Mouse (Mus musculus) liver, embryonic 15.5 days (tissue): ENCODE measurements around the gene Spns2. TPM values are rescaled to one million over a fixed set of nuclear protein-coding genes. Genes with fewer than 3 reads are reported as not detected.
A peak's percentile ranks its signal among the peaks of the same experiment; 100 is the strongest.
"Not testable (repeated sequence)": the region's sequence is repeated elsewhere in the genome, so short reads cannot be mapped to it uniquely, and the experiment has no call there.

ENCODE experiments used
- ATAC-seq: fragments of 200-750 bp; cut with Nextera tagmentation; 2 replicates; pipeline ENCODE4 v1.8.0; 2017; ENCODE audit warnings: moderate number of reproducible peaks, mild to moderate bottlenecking, moderate library complexity; ENCODE audit not compliant: insufficient read depth
- H3K27ac ChIP-seq: fragments of 300-500 bp; sonication (generic); replicated peaks from 2 replicates; pipeline ENCODE4 v1.5.1; 2015; ENCODE audit warnings: mild to moderate bottlenecking, inconsistent platforms
- H3K27me3 ChIP-seq: fragments of 300-500 bp; sonication (generic); 2 replicates; pipeline ENCODE4 v1.6.1; 2015; ENCODE audit warnings: mild to moderate bottlenecking, inconsistent platforms
- H3K36me3 ChIP-seq: fragments of 300-500 bp; sonication (generic); replicated peaks from 2 replicates; pipeline ENCODE4 v1.6.1; 2015; ENCODE audit warnings: moderate library complexity, mild to moderate bottlenecking, inconsistent platforms
- H3K4me1 ChIP-seq: fragments of 300-500 bp; sonication (generic); replicated peaks from 2 replicates; pipeline ENCODE4 v1.6.1; 2015; ENCODE audit warnings: inconsistent platforms
- H3K4me2 ChIP-seq: fragments of 300-500 bp; sonication (generic); 2 replicates; pipeline ENCODE4 v1.6.1; 2015; ENCODE audit warnings: moderate library complexity, mild to moderate bottlenecking, inconsistent platforms
- H3K4me3 ChIP-seq: fragments of 300-500 bp; sonication (generic); replicated peaks from 2 replicates; pipeline ENCODE4 v1.5.1; 2015; ENCODE audit warnings: mild to moderate bottlenecking, inconsistent platforms
- H3K9ac ChIP-seq: fragments of 300-500 bp; sonication (generic); 2 replicates; pipeline ENCODE4 v1.6.1; 2015; ENCODE audit warnings: moderate library complexity, mild to moderate bottlenecking, inconsistent platforms
- H3K9me3 ChIP-seq: fragments of 300-500 bp; sonication (generic); replicated peaks from 2 replicates; pipeline ENCODE4 v1.6.1; 2016; ENCODE audit warnings: inconsistent platforms
- WGBS: fragments of 180-500 bp; shearing (Covaris S2); methylation state at CpG from one replicate; pipeline ENCODE4 v1.1.7; 2015; ENCODE audit warnings: mixed read lengths; ENCODE audit not compliant: insufficient replicate concordance; 5-methylcytosine and 5-hydroxymethylcytosine counted together
- polyA plus RNA-seq: library from polyadenylated mRNA; unstranded; fragments of >200 nt; fragmentation: Nextera tagmentation; extraction: Ambion mirVana; gene quantifications from 2 replicates; pipeline ENCODE4 v1.2.1, GENCODE M21; 2015

The Spns2 gene
- polyA plus RNA-seq, 1 experiment from 2014 or later: 4.1 TPM

DNA sequence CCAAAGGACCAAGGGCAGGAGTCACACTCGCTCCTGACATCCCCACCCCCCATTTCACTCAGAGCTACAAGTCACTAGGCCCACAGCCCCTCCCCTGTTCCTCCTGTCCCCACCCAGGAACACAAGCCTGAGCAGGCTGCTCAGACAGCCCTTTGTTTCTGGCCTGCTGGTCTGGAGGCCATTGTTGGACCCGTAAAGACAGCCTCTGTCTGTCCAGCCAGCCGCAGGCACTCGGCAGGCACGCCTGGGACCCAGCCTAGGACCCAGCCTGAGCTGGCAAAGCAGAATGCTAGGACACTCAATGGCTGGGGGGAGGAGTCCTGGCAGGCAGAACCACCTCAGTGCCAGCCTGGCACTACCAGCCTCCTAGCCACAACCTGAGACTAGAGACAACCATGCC, 34.0 kb downstream of the Spns2 start:
- no peak overlapping the region for H3K27ac ChIP-seq
- no peak overlapping the region for H3K4me2 ChIP-seq
- H3K9ac ChIP-seq: no peak overlapping the region
- H3K4me3 ChIP-seq: no peak overlapping the region
- peaks cover 25% of the 10 kb centered on the region for H3K36me3 ChIP-seq
- H3K9me3 ChIP-seq: no peaks in the 10 kb centered on the region
- WGBS: 64% methylated on average over 5 of the region's 5 CpGs
- H3K4me1 ChIP-seq: peaks cover 44% of the 10 kb centered on the region
- no peaks in the 10 kb centered on the region for H3K27me3 ChIP-seq
- ATAC-seq: no peak

DNA sequence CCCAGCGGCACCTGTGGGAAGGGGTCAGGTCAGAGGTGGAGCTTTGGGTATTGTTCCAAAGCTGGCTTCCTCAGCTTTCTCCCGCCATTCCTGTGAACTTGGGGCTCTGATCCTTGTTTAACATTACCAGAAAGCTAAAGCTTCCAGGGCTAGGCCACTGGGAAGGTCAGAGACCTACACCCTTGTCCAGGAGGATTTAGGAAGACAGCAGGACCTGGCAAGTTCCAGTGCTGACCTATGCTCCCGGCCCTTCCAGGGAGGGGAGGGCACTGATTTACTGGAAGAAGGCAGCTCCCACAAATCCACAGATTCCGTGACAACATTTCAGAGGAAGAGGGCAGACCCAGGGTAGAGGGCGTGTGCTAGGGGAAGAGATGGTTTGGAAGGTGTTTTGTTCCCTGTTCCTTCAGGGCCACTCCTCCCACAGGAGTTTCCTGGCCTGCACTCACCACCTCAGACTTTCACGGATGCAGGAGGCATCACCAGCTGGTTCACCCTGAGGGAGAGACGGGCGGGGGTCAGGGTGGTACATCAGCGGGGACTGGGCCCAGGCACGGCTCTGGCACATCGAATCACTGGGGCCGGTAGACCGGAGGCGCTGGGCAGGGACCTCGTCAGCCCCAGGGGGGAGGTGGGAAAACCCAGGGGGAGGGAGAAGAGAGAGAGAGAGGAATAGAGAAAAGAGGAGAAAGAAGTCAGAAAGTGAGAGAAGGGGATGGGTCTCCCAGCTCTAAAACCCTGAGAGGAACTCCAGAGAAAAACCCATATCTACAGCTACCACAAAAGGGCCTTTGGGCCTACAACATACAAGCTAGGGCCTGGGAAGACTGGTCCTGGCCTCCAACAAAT, 36.4 kb downstream of the Spns2 start:
- Histone ChIP-seq H3K27ac (no peak overlapping the region), H3K4me3 (no peak overlapping the region), H3K4me2 (no peak overlapping the region), H3K9me3 (no peaks in the 10 kb centered on the region), H3K36me3 (peaks cover 46% of the 10 kb centered on the region), H3K4me1 (peaks cover 25% of the 10 kb centered on the region), H3K9ac (no peak overlapping the region), H3K27me3 (no peaks in the 10 kb centered on the region)
- 66% methylated on average over 15 of the region's 15 CpGs for WGBS
- no peak for ATAC-seq

GRCm38 (mm10) chr11:72452140-72452665, 37.5 kb downstream of the Spns2 start:
- H3K4me1 ChIP-seq: peaks cover 14% of the 10 kb centered on the region
- H3K9me3 ChIP-seq: no peaks in the 10 kb centered on the region
- no peaks in the 10 kb centered on the region for H3K27me3 ChIP-seq
- peaks cover 57% of the 10 kb centered on the region for H3K36me3 ChIP-seq
- no peak overlapping the region for H3K4me2 ChIP-seq
- no peak overlapping the region for H3K4me3 ChIP-seq
- WGBS: 75% methylated on average over 3 of the region's 3 CpGs
- no peak overlapping the region for H3K9ac ChIP-seq
- H3K27ac ChIP-seq: no peak overlapping the region
- ATAC-seq: no peak

DNA sequence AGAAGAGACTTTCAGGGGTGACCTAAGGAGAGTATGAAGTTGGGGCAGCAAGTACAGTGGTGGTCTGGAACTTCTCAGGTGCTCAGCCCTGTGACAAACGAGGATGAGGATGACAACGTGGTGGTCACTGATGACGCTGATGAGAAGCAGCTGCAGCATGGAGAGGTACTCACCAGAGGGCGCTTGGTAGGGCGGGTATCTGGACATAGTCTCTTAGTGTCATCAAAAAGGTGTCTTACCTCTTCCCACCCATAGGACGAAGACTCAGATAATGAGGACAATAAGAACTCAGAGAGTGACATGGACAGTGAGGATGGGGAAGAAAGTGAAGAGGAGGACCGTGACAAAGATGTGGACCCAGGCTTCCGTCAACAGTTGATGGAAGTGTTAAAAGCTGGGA, 42.2 kb downstream of the Spns2 start:
- H3K4me2 ChIP-seq: no peak overlapping the region
- H3K9me3 ChIP-seq: no peaks in the 10 kb centered on the region
- no peak overlapping the region for H3K9ac ChIP-seq
- H3K4me3 ChIP-seq: no peak overlapping the region
- no peak for ATAC-seq
- no peak overlapping the region for H3K27ac ChIP-seq
- WGBS: 64% methylated on average over 8 of the region's 8 CpGs
- no peaks in the 10 kb centered on the region for H3K27me3 ChIP-seq
- peaks cover 5% of the 10 kb centered on the region for H3K4me1 ChIP-seq
- peaks cover 99% of the 10 kb centered on the region for H3K36me3 ChIP-seq

DNA sequence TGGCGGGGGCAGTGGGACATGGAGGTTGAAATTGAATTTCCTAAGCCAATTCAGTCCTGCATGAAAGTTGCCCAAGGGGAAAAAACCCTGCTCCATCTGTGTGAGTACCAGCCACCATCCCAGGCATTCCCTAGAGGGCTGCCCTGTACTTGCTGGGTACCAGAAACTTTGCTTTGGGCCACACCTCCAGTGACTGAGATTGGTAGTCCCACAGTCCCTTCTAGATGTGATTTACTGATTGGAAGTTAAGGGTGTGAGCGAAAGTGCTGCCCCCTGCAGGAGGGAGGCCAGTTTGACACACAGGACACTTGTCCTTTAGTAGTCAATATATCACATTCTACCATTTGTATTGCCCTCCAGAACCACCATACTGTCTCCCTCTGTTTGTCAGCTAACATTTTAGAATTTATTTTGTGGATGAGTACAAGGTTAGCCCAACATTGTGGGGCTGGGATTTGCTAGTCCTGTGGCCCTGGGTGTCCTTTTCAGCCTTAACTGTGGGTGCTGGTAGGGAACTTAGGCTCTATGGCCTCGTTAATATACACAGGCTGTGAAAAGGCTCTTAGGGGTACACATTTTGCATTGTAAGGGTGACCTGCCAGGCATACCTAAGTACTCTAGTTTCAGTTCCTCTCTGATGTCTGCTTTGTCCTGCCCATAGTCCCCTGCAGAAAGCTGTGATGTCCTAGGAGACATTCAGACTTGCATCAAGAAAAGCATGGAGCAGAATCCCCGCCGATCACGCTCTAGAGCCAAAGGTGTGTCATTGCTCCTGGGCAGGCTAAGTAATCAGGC, 43.2 kb downstream of the Spns2 start:
- ATAC-seq: no peak
- no peak overlapping the region for H3K4me2 ChIP-seq
- H3K27me3 ChIP-seq: no peaks in the 10 kb centered on the region
- H3K4me3 ChIP-seq: no peak overlapping the region
- no peaks in the 10 kb centered on the region for H3K9me3 ChIP-seq
- H3K27ac ChIP-seq: no peak overlapping the region
- WGBS: 74% methylated on average over 6 of the region's 6 CpGs
- peaks cover 95% of the 10 kb centered on the region for H3K36me3 ChIP-seq
- no peak overlapping the region for H3K9ac ChIP-seq
- peaks cover 14% of the 10 kb centered on the region for H3K4me1 ChIP-seq

DNA sequence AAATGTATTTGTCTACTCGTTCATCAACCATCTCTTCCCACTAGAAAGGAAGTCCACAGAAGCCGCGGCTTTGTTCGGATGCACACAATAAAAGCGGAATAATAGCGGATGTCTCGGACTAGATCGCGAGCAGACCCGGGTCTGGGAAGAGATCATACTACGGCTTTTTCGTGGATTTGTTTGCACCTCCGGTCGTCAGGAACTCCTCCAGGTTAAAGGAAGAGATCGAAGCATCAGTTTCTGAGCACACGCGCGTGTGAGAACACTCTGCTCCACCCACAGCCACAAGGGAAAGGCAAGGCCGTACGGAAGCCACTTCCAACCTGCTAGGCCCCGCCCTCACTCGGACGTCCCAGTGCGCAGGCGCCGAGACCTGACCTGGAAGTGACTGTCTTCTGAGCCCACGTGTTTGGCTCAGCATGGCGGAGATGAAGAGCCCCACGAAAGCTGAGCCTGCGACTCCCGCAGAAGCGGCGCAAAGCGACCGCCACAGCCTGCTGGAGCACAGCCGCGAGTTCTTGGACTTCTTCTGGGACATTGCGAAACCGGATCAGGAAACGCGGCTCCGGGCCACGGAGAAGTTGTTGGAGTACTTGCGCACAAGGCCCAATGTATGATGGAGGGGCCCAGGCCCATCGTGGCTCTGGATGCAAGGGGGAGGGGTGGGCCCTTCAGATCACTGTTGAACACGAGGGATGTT, 48.6 kb downstream of the Spns2 start, which contains the start of gene Mybbp1a:
TSS of gene Mybbp1a (plus strand) at position 391 of the 700 bp plus-strand sequence.
- H3K4me3 ChIP-seq: peak within 1 kb of the TSS; percentile 74

GRCm38 (mm10) chr11:72440597-72440964, 49.1 kb downstream of the Spns2 start:
- Histone ChIP-seq H3K9ac (peak overlapping the region; percentile 65), H3K36me3 (peaks cover 36% of the 10 kb centered on the region), H3K4me2 (peak overlapping the region; percentile 84), H3K4me3 (peak overlapping the region; percentile 74), H3K4me1 (peaks cover 24% of the 10 kb centered on the region), H3K27ac (peak overlapping the region; percentile 66)
- H3K27me3 ChIP-seq, ATAC-seq, H3K9me3 ChIP-seq: not testable (repeated sequence)
- 26% methylated on average over 6 of the region's 6 CpGs for WGBS

More for the DNA sequence above, 48.6 kb downstream of the Spns2 start, which contains the start of gene Mybbp1a:
- no peaks in the 10 kb centered on the region for H3K9me3 ChIP-seq
- H3K36me3 ChIP-seq: peaks cover 41% of the 10 kb centered on the region
- peak within 1 kb of the TSS; percentile 65 for H3K9ac ChIP-seq
- H3K27ac ChIP-seq: peak within 1 kb of the TSS; percentile 66
- peak within 1 kb of the TSS; percentile 84 for H3K4me2 ChIP-seq
- under 1% methylated on average over 46 of the region's 46 CpGs for WGBS
- H3K4me1 ChIP-seq: peaks cover 23% of the 10 kb centered on the region
- no peaks in the 10 kb centered on the region for H3K27me3 ChIP-seq
- peak; percentile 87 for ATAC-seq

DNA sequence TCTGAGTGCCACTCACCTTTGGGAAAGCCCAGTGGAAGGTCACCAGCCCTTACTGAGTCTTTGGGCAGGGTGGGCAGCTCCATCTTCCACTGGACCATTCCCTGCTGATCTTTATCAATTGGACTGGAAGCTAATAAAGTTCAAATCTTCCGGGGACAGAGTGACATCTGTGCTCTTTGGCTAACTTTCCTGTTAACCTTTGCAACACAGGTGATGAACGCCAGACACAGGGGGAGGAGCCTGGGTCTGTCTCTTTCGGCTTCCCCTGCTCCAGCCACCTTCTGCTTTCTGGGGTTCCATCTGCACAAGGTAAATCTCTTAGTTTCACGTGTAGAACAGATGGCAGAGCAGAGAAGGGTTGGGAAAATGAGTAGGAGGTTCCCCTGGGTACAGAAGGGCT, 51.3 kb downstream of the Spns2 start:
- Histone ChIP-seq H3K4me3 (no peak overlapping the region), H3K4me1 (peaks cover 27% of the 10 kb centered on the region), H3K4me2 (no peak overlapping the region), H3K9me3 (no peaks in the 10 kb centered on the region), H3K9ac (no peak overlapping the region), H3K27me3 (no peaks in the 10 kb centered on the region), H3K27ac (no peak overlapping the region), H3K36me3 (peaks cover 14% of the 10 kb centered on the region)
- ATAC-seq: no peak
- 34% methylated on average over 4 of the region's 4 CpGs for WGBS

DNA sequence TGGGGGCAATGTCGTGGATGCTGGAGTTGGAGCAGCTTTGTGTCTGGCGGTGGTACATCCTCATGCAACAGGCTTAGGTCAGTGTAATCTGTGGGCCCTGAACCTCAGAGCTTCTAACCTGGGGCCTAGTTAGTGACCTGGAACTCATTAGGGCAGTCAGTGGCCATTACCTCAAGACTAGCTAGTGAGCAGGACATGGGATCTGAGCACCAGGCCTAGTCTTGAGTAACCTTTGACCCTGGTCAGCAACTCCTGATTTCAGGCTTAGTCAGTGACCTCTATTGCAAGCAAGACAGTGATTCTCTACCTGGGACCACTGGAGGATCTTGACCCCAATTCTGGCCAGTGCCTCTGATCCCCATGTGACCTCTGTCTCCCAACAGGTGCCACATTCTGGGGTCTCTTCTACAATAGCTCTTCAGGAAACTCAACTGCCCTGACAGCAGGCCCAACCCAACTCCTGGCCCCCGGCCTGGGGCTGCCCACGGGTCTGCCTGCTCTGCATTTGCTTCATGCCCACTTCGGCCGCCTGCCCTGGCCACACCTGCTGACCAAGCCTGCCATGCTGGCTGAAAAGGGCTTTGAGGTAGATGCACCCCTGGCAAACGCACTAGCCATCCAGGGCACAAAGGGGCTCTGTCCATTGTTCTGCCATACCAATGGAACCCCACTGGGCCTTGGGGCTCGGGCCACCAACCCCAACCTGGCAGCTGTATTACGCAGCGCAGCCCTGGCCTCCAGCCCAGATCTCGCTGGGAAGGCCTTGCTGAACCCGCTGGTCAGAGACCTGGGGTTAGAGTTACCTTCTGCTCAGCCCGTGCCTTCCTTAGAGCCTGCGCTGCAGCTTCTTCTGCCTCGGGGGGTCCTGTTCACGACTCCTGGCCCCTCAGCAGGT, 52.7 kb downstream of the Spns2 start:
- Histone ChIP-seq H3K4me1 (peaks cover 17% of the 10 kb centered on the region), H3K27ac (no peak overlapping the region), H3K27me3 (no peaks in the 10 kb centered on the region), H3K4me3 (no peak overlapping the region), H3K9me3 (no peaks in the 10 kb centered on the region), H3K36me3 (no peaks in the 10 kb centered on the region), H3K4me2 (no peak overlapping the region), H3K9ac (no peak overlapping the region)
- WGBS: 76% methylated on average over 16 of the region's 16 CpGs
- ATAC-seq: no peak

DNA sequence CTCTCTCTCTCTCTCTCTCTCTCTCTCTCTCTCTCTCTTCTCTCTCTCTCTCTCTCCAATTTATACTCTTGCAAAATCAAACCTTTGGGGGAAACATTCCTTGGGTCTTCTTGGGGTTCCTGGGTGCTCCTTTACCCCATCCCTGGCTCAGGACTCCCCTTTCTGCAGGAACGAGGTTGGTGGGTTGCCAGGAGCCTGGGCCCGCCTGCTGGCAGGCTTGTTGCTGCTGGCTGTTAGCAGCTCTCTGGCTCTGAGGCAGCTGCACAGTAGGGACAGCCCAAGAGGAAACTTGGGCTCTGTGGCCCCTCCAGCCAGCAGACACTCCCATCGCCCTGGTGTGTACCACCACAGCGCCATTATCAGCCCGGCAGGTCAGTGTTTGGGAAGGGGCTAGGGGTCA, 53.4 kb downstream of the Spns2 start:
- no peak overlapping the region for H3K27ac ChIP-seq
- no peaks in the 10 kb centered on the region for H3K27me3 ChIP-seq
- H3K36me3 ChIP-seq: no peaks in the 10 kb centered on the region
- H3K9ac ChIP-seq: no peak overlapping the region
- WGBS: 82% methylated on average over 5 of the region's 5 CpGs
- H3K4me3 ChIP-seq: no peak overlapping the region
- no peak overlapping the region for H3K4me2 ChIP-seq
- ATAC-seq: no peak
- no peaks in the 10 kb centered on the region for H3K9me3 ChIP-seq
- peaks cover 10% of the 10 kb centered on the region for H3K4me1 ChIP-seq
